Mouse (Mus musculus): ENCODE data around the gene Gmeb1.

DNA sequence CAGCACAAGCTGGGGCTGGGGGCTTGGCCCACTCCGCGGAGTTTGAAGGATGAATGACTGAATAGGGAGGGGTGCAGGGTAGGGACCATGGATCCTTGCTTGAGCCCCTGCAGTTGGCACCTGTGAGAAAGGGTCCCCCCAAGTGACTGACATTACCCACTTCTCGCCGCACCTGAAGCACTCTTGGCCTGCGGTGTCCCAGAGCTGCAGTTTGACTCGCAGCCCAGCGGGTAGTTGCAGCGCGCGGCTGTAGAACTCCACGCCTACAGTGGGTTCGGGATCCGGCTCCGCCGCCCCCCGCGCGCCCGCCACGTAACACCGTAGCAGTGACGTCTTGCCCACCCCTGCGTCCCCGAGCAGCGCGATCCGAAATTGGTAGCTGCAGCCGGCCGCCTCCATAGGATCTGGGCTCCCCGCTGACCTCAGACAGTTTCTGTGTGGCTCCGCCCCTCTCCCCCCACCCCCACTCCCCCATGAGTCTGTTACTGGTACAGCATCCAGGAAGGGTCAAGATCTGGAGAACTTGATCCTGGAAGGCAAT is 41.6 kb upstream of the Gmeb1 start, which contains the start of gene Rab42:
- TF ChIP-seq TAL1 (IDR thresholded peaks at IDR 0.05; ENCODE audit: low read length) (no peak), GATA1 (IDR thresholded peaks at IDR 0.05; ENCODE audit: low read length) (no peak)
